Mouse (Mus musculus) CH12.LX (cell line): ENCODE data around the gene Srrt. TPM values are rescaled to one million over a fixed set of nuclear protein-coding genes. Genes with fewer than 3 reads are reported as not detected.

Experiments used
- DNase-seq: peaks from one replicate; pipeline ENCODE4 v3.0.0-alpha.2; 2013; ENCODE audit errors: extremely low read depth
- H3K27ac ChIP-seq: 2 replicates; pipeline ENCODE4 v1.5.1; 2012; ENCODE audit warnings: low read depth, mild to moderate bottlenecking, control low read depth, moderate library complexity; ENCODE audit not compliant: insufficient read depth
- H3K27me3 ChIP-seq: replicated peaks from 2 replicates; pipeline ENCODE3; 2012; ENCODE audit warnings: inconsistent platforms
- H3K36me3 ChIP-seq, 2 experiments: replicated peaks in 1 of 2; 2 replicates each; pipeline versions ENCODE3 to v1.6.1; 2012; ENCODE audit warnings: inconsistent platforms in 1 of 2, low read length in 1 of 2, mild to moderate bottlenecking in 1 of 2, mixed read lengths in 1 of 2, moderate library complexity in 1 of 2; ENCODE audit not compliant: control insufficient read depth in 1 of 2, insufficient read depth in 1 of 2
- H3K4me1 ChIP-seq, 2 experiments: 2 replicates each; pipeline ENCODE4 v1.6.1; 2012; ENCODE audit warnings: inconsistent platforms in 1 of 2, moderate library complexity in 1 of 2; ENCODE audit not compliant: insufficient read depth in 2 of 2, control insufficient read depth in 1 of 2
- H3K4me2 ChIP-seq: 2 replicates; pipeline ENCODE4 v1.6.1; 2012; ENCODE audit warnings: low read depth, mild to moderate bottlenecking, control low read depth; ENCODE audit not compliant: poor library complexity, insufficient read depth, severe bottlenecking
- H3K4me3 ChIP-seq, 3 experiments: fragments of 150-350 bp in 1 of 3; sonication (generic) in 1 of 3; replicated peaks in 1 of 3; 2 replicates each; pipeline versions ENCODE3 to v1.5.1; 2011 to 2012; ENCODE audit warnings: low read depth in 2 of 3, low read length in 2 of 3, mild to moderate bottlenecking in 2 of 3, moderate library complexity in 2 of 3, control low read depth in 1 of 3, improper control_type of control experiment in 1 of 3, inconsistent platforms in 1 of 3, mixed read lengths in 1 of 3; ENCODE audit not compliant: poor library complexity in 1 of 3
- H3K79me2 ChIP-seq: replicated peaks from 2 replicates; pipeline ENCODE4 v1.6.1; 2012; ENCODE audit warnings: mild to moderate bottlenecking, moderate library complexity; ENCODE audit not compliant: control insufficient read depth, poor library complexity, insufficient read depth, severe bottlenecking; ENCODE audit errors: extremely low read depth
- H3K9ac ChIP-seq: 2 replicates; pipeline ENCODE4 v1.6.1; 2012; ENCODE audit warnings: low read depth, mild to moderate bottlenecking, control low read depth, moderate library complexity; ENCODE audit not compliant: insufficient read depth
- H3K9me3 ChIP-seq: replicated peaks from 2 replicates; pipeline ENCODE3; 2012; ENCODE audit warnings: low read length, inconsistent platforms, mixed read lengths
- BHLHE40 ChIP-seq: IDR thresholded peaks from 2 replicates; pipeline ENCODE4 v1.6.1; 2011; ENCODE audit warnings: mild to moderate bottlenecking, low read depth, low read length, improper control_type of control experiment
- CHD1 ChIP-seq: IDR thresholded peaks from 2 replicates; pipeline ENCODE4 v1.6.1; 2012; ENCODE audit warnings: low read depth, low read length, improper control_type of control experiment, inconsistent platforms
- E2F4 ChIP-seq: IDR thresholded peaks from 2 replicates; pipeline ENCODE4 v1.6.1; 2011; ENCODE audit warnings: low read depth, low read length, improper control_type of control experiment; ENCODE audit not compliant: insufficient replicate concordance
- ELF1 ChIP-seq: IDR thresholded peaks from 2 replicates; pipeline ENCODE4 v1.6.1; 2014; ENCODE audit warnings: low read depth, mild to moderate bottlenecking, inconsistent platforms, low read length, improper control_type of control experiment
- ETS1 ChIP-seq: conservative IDR thresholded peaks from 2 replicates; pipeline ENCODE4 v1.6.1; 2012; ENCODE audit warnings: low read depth, mild to moderate bottlenecking, inconsistent platforms, low read length, improper control_type of control experiment, moderate library complexity
- GABPA ChIP-seq: IDR thresholded peaks from 2 replicates; pipeline ENCODE4 v1.6.1; 2012; ENCODE audit warnings: low read depth, low read length, improper control_type of control experiment, inconsistent platforms; ENCODE audit not compliant: insufficient replicate concordance
- JUN ChIP-seq: IDR thresholded peaks from 2 replicates; pipeline ENCODE4 v1.6.1; 2011; ENCODE audit warnings: low read depth, mild to moderate bottlenecking, low read length, improper control_type of control experiment, moderate library complexity; ENCODE audit not compliant: insufficient read depth
- MAX ChIP-seq: IDR thresholded peaks from 2 replicates; pipeline ENCODE4 v1.6.1; 2011; ENCODE audit warnings: low read length, improper control_type of control experiment
- MEF2A ChIP-seq: IDR thresholded peaks from 2 replicates; pipeline ENCODE4 v1.6.1; 2014; ENCODE audit warnings: low read depth, mild to moderate bottlenecking, inconsistent platforms, low read length, improper control_type of control experiment, borderline replicate concordance
- MXI1 ChIP-seq: IDR thresholded peaks from 2 replicates; pipeline ENCODE4 v1.6.1; 2011; ENCODE audit warnings: mild to moderate bottlenecking, low read depth, low read length, improper control_type of control experiment
- MYC ChIP-seq: IDR thresholded peaks from 2 replicates; pipeline ENCODE4 v1.6.1; 2011; ENCODE audit warnings: low read depth, mild to moderate bottlenecking, improper control_type of control experiment, low read length
- NELFE ChIP-seq: IDR thresholded peaks from 2 replicates; pipeline ENCODE4 v1.6.1; 2011; ENCODE audit warnings: low read depth, low read length, improper control_type of control experiment
- NRF1 ChIP-seq: IDR thresholded peaks from 2 replicates; pipeline ENCODE4 v1.6.1; 2014; ENCODE audit warnings: low read depth, mild to moderate bottlenecking, inconsistent platforms, low read length, improper control_type of control experiment, moderate library complexity
- SIN3A ChIP-seq: IDR thresholded peaks from 2 replicates; pipeline ENCODE4 v1.6.1; 2012; ENCODE audit warnings: low read length, improper control_type of control experiment, inconsistent platforms
- SMC3 ChIP-seq: IDR thresholded peaks from 2 replicates; pipeline ENCODE4 v1.6.1; 2011; ENCODE audit warnings: low read depth, low read length, improper control_type of control experiment
- TCF12 ChIP-seq: IDR thresholded peaks from 2 replicates; pipeline ENCODE4 v1.6.1; 2014; ENCODE audit warnings: low read depth, mild to moderate bottlenecking, inconsistent platforms, low read length, improper control_type of control experiment
- UBTF ChIP-seq: IDR thresholded peaks from 2 replicates; pipeline ENCODE4 v1.6.1; 2012; ENCODE audit warnings: low read depth, mild to moderate bottlenecking, inconsistent platforms, low read length, improper control_type of control experiment, moderate library complexity
- USF1 ChIP-seq: IDR thresholded peaks from 2 replicates; pipeline ENCODE4 v1.6.1; 2014; ENCODE audit warnings: low read depth, mild to moderate bottlenecking, inconsistent platforms, low read length, improper control_type of control experiment
- ZNF384 ChIP-seq: IDR thresholded peaks from 2 replicates; pipeline ENCODE4 v1.6.1; 2012; ENCODE audit warnings: low read depth, low read length, improper control_type of control experiment, inconsistent platforms
- dilution Hi-C: fragments of 300-500 bp; cut with MboI; formaldehyde crosslinking; loops from 2 replicates; pipeline ENCODE4 v1.14.3; 2020; ENCODE audit warnings: low sequenced_read_pairs; ENCODE audit not compliant: extremely low pct_unique_long_range_greater_than_20kb, extremely low pct_ligation_motif_present
- in situ Hi-C: fragments of 300-500 bp; cut with MboI; formaldehyde crosslinking; loops from 3 replicates; pipeline ENCODE4 v1.14.3; 2019; ENCODE audit warnings: low sequenced_read_pairs, low pct_ligation_motif_present, low pct_unique_long_range_greater_than_20kb, mixed read lengths
- polyA plus RNA-seq: library from polyadenylated mRNA; unstranded; fragments of >175 nt; gene quantifications from 2 replicates; pipeline ENCODE4 v1.2.1, GENCODE M21; 2012; ENCODE audit warnings: low read depth; ENCODE audit not compliant: insufficient read length
- total RNA-seq, 2 experiments: library from RNA; depleted of rRNA; stranded (reverse); fragments of 300-350 nt in 1 of 2; fragments of >200 nt in 1 of 2; gene quantifications; 2 replicates each; pipeline ENCODE4 v1.2.3; 2012 to 2014

Srrt gene
- total and polyA plus RNA-seq, 3 experiments: 148 to 493 (median 165) TPM

GRCm38 (mm10) chr5:137295296-137295695, 12.2 kb downstream of the Srrt start:
- Histone ChIP-seq H3K27ac (no peak overlapping the region), H3K4me3 (peak overlapping the region in 1 of 3 experiments; percentile 72)
- DNase-seq: no peak

DNA sequence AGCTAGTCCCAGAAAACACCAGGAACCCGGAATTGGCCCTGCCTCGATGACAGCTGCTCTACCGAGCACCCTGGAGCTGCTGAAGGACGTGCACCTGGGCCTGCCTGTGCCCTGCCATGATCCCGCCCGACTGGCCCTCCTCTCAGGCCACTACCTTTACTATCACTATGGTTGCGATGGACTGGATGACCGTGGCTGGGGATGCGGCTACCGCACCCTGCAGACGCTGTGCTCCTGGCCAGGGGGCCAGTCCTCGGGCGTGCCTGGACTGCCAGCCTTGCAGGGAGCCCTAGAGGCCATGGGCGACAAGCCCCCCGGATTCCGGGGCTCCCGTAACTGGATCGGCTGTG, 12.8 kb downstream of the Srrt start:
- Histone ChIP-seq H3K27me3 (peaks cover 7% of the 10 kb centered on the region), H3K4me1 (peaks cover 11 to 31% of the 10 kb centered on the region in 2 experiments; a peak in 3 of 4 replicates), H3K27ac (peak overlapping the region; percentile 58), H3K9ac (peak overlapping the region; percentile 68), H3K9me3 (no peaks in the 10 kb centered on the region)
- dilution Hi-C loops: no loop called here
- no peak for TF ChIP-seq ETS1
- no peak for TF ChIP-seq NELFE
- TF ChIP-seq SMC3: no peak
- no peak for TF ChIP-seq JUN
- TF ChIP-seq CHD1: no peak
- TF ChIP-seq SIN3A: no peak
- TF ChIP-seq ELF1: no peak
- no peak; the same call in 1 of the 2 replicates for TF ChIP-seq UBTF
- no peak for TF ChIP-seq MYC
- no peak for TF ChIP-seq GABPA
- TF ChIP-seq TCF12: no peak
- no peak for TF ChIP-seq MAX
- TF ChIP-seq MXI1: no peak
- no peak for TF ChIP-seq NRF1
- no peak for TF ChIP-seq MEF2A
- no peak for TF ChIP-seq BHLHE40
- TF ChIP-seq ZNF384: no peak
- no peak for TF ChIP-seq USF1
- TF ChIP-seq, all 38 proteins: peak for 0
- H3K4me2 ChIP-seq: peak overlapping the region; percentile 48
- H3K36me3 ChIP-seq: peaks cover 49 to 51% of the 10 kb centered on the region in 2 experiments
- DNase-seq: no peak
- peak overlapping the region; percentile 60 to 72 (median 65) for H3K4me3 ChIP-seq
- no peaks in the 10 kb centered on the region for H3K79me2 ChIP-seq
- in situ Hi-C loops: no loop called here

More at GRCm38 (mm10) chr5:137295296-137295695, 12.2 kb downstream of the Srrt start:
- Histone ChIP-seq H3K27me3 (peaks cover 1% of the 10 kb centered on the region), H3K9me3 (no peaks in the 10 kb centered on the region), H3K4me2 (no peak overlapping the region), H3K9ac (no peak overlapping the region), H3K4me1 (peaks cover 9 to 25% of the 10 kb centered on the region in 2 experiments; a peak in 3 of 4 replicates), H3K79me2 (no peaks in the 10 kb centered on the region)
- in situ Hi-C loops: no loop called here
- TF ChIP-seq E2F4 (no peak), NELFE (no peak)
- TF ChIP-seq, all 38 proteins: peak for 0
- dilution Hi-C loops: no loop called here
- H3K36me3 ChIP-seq: peaks cover 55 to 57% of the 10 kb centered on the region in 2 experiments
